Mouse (Mus musculus) C2C12 (cell line): ENCODE measurements around the gene Akr1d1. TPM values are rescaled to one million over a fixed set of nuclear protein-coding genes. Genes with fewer than 3 reads are reported as not detected.

Experiments
- H3K27me3 ChIP-seq: one replicate; pipeline ENCODE4 v1.6.1; 2011; ENCODE audit not compliant: control insufficient read depth, insufficient read depth, insufficient read length
- H3K36me3 ChIP-seq: one replicate; pipeline ENCODE4 v1.6.1; 2011; ENCODE audit not compliant: control insufficient read depth, insufficient read depth
- H3K4me3 ChIP-seq: one replicate; pipeline ENCODE4 v1.5.1; 2011; ENCODE audit warnings: mild to moderate bottlenecking, control low read depth; ENCODE audit not compliant: poor library complexity, insufficient read depth, severe bottlenecking
- H3K79me2 ChIP-seq: one replicate; pipeline ENCODE4 v1.6.1; 2011; ENCODE audit not compliant: control insufficient read depth, insufficient read depth
- H3K79me3 ChIP-seq: one replicate; pipeline ENCODE4 v1.6.1; 2011; ENCODE audit warnings: low read depth, control low read depth
- H3ac ChIP-seq: one replicate; pipeline ENCODE3; 2011; ENCODE audit warnings: low read depth; ENCODE audit not compliant: control insufficient read depth, insufficient read length
- CEBPB ChIP-seq: IDR thresholded peaks from one replicate; pipeline ENCODE4 v1.6.1; 2011; ENCODE audit warnings: low read depth, mild to moderate bottlenecking, control low read depth, moderate library complexity
- CTCF ChIP-seq: IDR thresholded peaks from one replicate; pipeline ENCODE4 v1.5.1; 2011; ENCODE audit not compliant: control insufficient read depth, insufficient read depth, insufficient read length
- FOSL1 ChIP-seq: IDR thresholded peaks from one replicate; pipeline ENCODE4 v1.8.0; 2011; ENCODE audit warnings: mild to moderate bottlenecking, low read length; ENCODE audit not compliant: poor library complexity, insufficient read depth, severe bottlenecking
- MAX ChIP-seq: IDR thresholded peaks from one replicate; pipeline ENCODE4 v1.6.1; 2011; ENCODE audit warnings: mild to moderate bottlenecking, control low read depth
- MYOD1 ChIP-seq: IDR thresholded peaks from one replicate; pipeline ENCODE4 v1.6.1; 2011; ENCODE audit warnings: low read depth; ENCODE audit not compliant: control insufficient read depth, insufficient read length
- MYOG ChIP-seq: IDR thresholded peaks from one replicate; pipeline ENCODE4 v1.6.1; 2011; ENCODE audit not compliant: control insufficient read depth, insufficient read length; ENCODE audit errors: extremely low read depth
- USF1 ChIP-seq: IDR thresholded peaks from one replicate; pipeline ENCODE4 v1.6.1; 2011; ENCODE audit warnings: low read depth, mild to moderate bottlenecking, control low read depth, moderate library complexity
- polyA plus RNA-seq: library from polyadenylated mRNA; unstranded; fragments of >200 nt; fragmentation: generic; extraction: Trizol; gene quantifications from one replicate; pipeline ENCODE4 v1.2.1, GENCODE M21; 2012; ENCODE audit warnings: missing spikeins

Gene Akr1d1
- polyA plus RNA-seq, 1 experiment = not detected

DNA sequence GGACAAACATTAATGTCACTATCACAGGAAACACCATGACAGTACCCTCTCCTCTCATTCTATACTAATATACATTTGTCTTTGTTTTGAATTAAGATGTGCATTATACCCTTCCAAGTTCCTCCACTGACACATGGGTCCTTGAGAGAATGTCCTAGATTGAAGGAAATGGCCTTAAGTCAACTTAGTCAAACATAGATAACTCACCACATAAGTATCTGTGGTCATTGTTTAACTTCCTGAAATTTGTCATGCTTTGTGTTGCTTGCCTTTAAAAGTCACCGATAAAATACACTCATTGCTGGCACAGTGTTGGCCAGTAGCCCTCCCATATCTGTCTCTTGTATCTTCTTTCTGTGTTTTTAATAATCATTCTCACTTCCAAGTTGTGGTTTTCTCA is 35.0 kb upstream of the Akr1d1 start:
- H3K79me2 ChIP-seq = no peaks in the 10 kb centered on the region
- no peak overlapping the region for H3ac ChIP-seq
- TF ChIP-seq CTCF = no peak
- TF ChIP-seq MYOG = no peak
- TF ChIP-seq FOSL1 = no peak
- TF ChIP-seq MAX = no peak
- TF ChIP-seq MYOD1 = no peak
- no peak for TF ChIP-seq CEBPB
- no peak for TF ChIP-seq USF1
- no peak overlapping the region for H3K4me3 ChIP-seq
- no peaks in the 10 kb centered on the region for H3K36me3 ChIP-seq
- no peaks in the 10 kb centered on the region for H3K79me3 ChIP-seq
- H3K27me3 ChIP-seq = no peaks in the 10 kb centered on the region

DNA sequence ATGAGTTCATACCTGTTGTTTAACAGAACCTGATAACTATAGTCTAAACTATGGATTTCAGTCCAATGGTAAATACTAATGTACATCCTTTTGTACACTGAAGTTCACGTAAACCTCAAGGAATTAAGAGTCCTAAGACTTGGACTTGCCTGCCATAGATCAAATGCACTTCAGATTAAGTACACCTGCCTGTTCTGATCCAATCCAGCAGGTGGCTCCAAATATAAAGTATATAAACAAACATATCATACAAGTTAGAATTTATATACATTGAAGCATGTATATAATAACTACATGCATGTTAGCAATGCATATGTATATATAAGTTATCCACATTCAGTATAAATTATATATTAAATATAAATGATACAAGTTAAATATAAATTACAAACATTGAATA is 33.1 kb upstream of the Akr1d1 start:
- H3K79me2 ChIP-seq = no peaks in the 10 kb centered on the region
- no peaks in the 10 kb centered on the region for H3K36me3 ChIP-seq
- H3K4me3 ChIP-seq = no peak overlapping the region
- TF ChIP-seq CTCF (no peak), MAX (no peak), MYOD1 (no peak), CEBPB (no peak), FOSL1 (no peak), USF1 (no peak), MYOG (no peak)
- no peak overlapping the region for H3ac ChIP-seq
- H3K79me3 ChIP-seq = no peaks in the 10 kb centered on the region
- no peaks in the 10 kb centered on the region for H3K27me3 ChIP-seq

GRCm38 (mm10) chr6:37505588-37505987 is 24.4 kb upstream of the Akr1d1 start:
- H3K79me2 ChIP-seq = no peaks in the 10 kb centered on the region
- no peaks in the 10 kb centered on the region for H3K36me3 ChIP-seq
- TF ChIP-seq USF1 (no peak), MYOG (no peak), MYOD1 (no peak), FOSL1 (no peak)
- no peak overlapping the region for H3K4me3 ChIP-seq
- H3K27me3 ChIP-seq = no peaks in the 10 kb centered on the region
- H3ac ChIP-seq = no peak overlapping the region
- no peaks in the 10 kb centered on the region for H3K79me3 ChIP-seq

DNA sequence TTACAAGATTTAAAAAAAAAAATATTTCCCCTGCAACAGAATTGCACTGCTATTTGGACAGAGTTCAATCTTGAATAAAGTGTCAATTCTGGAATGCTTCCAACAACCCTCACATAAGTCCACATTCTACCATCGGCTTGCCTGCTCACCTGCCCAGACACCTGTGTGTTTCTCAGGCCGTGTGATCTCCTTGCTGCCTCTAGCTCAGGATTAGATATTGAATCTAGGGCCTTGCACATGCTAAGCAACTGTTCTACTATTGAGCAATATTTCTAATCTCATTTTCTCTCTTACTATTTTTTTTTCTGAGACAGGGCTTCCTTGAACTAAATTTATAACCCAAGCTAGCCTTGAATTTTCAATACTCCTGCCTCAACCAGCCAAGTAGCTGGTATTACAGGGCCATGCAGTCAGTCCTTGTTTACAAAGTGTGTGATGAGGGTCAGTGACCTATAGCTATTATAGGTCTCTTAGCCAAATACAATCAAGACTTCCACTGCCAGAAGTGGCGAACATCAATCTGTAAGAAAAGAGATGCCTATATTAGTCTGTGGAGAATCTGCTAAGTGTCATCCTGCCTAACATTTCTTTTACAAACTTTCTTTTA is 23.0 kb upstream of the Akr1d1 start:
- H3K79me3 ChIP-seq = no peaks in the 10 kb centered on the region
- H3K79me2 ChIP-seq = no peaks in the 10 kb centered on the region
- H3ac ChIP-seq = no peak overlapping the region
- H3K36me3 ChIP-seq = no peaks in the 10 kb centered on the region
- no peak for TF ChIP-seq MAX
- no peak for TF ChIP-seq MYOD1
- TF ChIP-seq FOSL1 = no peak
- TF ChIP-seq CTCF = no peak
- TF ChIP-seq CEBPB = no peak
- no peak overlapping the region for H3K4me3 ChIP-seq
- no peaks in the 10 kb centered on the region for H3K27me3 ChIP-seq

GRCm38 (mm10) chr6:37510786-37511185 is 19.2 kb upstream of the Akr1d1 start:
- Histone ChIP-seq H3ac (no peak overlapping the region), H3K27me3 (no peaks in the 10 kb centered on the region), H3K79me3 (no peaks in the 10 kb centered on the region), H3K4me3 (no peak overlapping the region), H3K79me2 (no peaks in the 10 kb centered on the region), H3K36me3 (no peaks in the 10 kb centered on the region)
- TF ChIP-seq CEBPB = no peak
- no peak for TF ChIP-seq MAX
- TF ChIP-seq USF1 = no peak
- TF ChIP-seq MYOD1 = no peak
- no peak for TF ChIP-seq FOSL1
- TF ChIP-seq CTCF = no peak
- no peak for TF ChIP-seq MYOG
